Mouse (Mus musculus) frontal cortex, adult 2 months (tissue): Measurements from ENCODE around the gene Polr3c. TPM values are rescaled to one million over a fixed set of nuclear protein-coding genes. Genes with fewer than 3 reads are reported as not detected.
"Not testable (repeated sequence)": the region's sequence is repeated elsewhere in the genome, so short reads cannot be mapped to it uniquely, and the experiment has no call there.

ENCODE experiments used
- DNase-seq, 2 experiments: peaks; one replicate each; pipeline ENCODE4 v3.0.0; 2022; ENCODE audit warnings: low spot score in 1 of 2; ENCODE audit errors: extremely low spot score in 1 of 2
- polyA plus RNA-seq: library from polyadenylated mRNA; depleted of rRNA; stranded (reverse); fragments of >200 nt; gene quantifications from 2 replicates; pipeline ENCODE4 v1.2.3, GENCODE M21; 2012

Polr3c gene
- polyA plus RNA-seq, 1 experiment: 34.2 TPM

GRCm38 (mm10) chr3:96714286-96714685, 13.1 kb downstream of the Polr3c start:
- DNase-seq: no peak

- no peak for DNase-seq
Observed at GRCm38 (mm10) chr3:96708684-96709064, 18.8 kb downstream of the Polr3c start.

- DNase-seq: peak in 1 of 2 experiments; percentile 88
Observed at GRCm38 (mm10) chr3:96707903-96708683, 19.3 kb downstream of the Polr3c start, which contains the start of gene Nudt17. Gene Nudt17 (minus strand): TSS chr3:96708562.

DNA sequence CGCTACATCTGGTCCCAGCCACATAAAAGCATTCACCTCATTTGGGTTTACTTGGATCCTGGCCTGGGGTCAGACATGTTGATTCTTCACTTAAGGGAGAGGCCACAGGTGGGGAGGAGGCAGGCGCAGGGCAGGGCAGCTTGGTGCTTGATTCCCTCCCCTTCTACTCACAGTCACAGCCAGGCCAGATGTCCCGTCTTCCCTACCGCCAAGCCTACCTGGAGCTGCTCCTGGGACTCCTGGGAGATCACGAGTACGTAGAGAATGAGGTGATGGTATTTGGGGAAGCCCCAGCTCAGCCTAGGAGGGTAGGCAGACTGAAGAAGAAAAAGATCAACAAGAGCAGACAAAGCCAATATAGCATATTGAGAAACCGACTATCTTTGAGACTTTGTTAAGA, 20.4 kb downstream of the Polr3c start:
- DNase-seq: no peak

- no peak for DNase-seq
Observed at GRCm38 (mm10) chr3:96706217-96706616, 21.2 kb downstream of the Polr3c start.

DNA sequence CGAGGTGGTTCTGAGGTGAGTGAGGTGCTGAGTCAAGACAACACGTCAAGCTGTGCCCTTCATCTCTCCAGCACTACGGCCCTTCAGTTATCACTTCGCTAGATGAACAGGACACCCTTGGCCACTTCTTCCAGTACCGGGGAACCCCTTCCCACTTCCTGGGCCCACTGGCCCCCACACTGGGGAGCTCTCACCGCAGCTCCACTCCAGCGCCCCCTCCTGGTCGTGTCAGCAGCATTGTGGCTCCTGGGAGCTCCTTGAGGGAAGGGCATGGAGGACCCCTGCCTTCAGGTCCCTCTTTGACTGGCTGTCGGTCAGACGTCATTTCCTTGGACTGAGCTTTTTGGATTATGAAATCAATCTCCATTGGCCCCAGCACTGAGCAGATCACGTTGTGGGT, 22.6 kb downstream of the Polr3c start:
- no peak for DNase-seq

DNA sequence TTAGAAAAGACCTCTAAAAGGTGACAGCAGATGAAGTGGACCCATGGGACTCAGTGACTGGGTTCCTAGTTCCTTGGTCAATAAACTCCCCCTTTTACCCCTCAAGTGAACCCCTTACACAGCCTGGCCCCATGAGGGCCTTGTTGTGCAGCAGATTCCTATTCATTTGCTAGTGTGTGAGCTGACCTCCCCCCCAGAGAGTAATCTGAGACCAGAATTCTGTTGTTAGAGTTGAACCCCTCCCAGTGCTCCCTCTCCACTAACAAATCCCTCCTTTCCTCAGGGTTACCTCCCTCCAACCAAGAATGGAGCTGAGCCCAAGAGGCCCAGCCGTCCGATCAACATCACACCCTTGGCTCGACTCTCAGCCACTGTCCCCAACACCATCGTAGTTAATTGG, 26.4 kb downstream of the Polr3c start:
- no peak for DNase-seq

DNA sequence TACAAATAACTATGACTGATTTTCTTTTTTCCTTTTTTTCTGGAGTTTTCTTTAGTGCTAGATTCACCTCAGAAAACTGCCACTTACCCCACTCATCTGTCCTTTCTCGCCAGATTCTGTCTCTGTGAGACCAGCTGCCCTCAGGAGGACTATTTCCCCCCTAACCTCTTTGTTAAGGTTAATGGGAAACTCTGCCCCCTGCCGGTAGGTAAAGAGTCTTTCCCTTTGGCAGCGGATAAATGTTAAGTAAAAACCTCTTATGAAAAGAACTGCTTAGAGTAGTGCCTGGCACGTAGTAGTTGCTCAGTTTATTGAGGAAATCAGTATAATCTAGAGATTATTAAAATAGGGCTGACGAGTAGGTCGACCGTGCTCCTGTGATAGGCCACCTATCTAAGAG, 27.1 kb downstream of the Polr3c start:
- DNase-seq: no peak

DNA sequence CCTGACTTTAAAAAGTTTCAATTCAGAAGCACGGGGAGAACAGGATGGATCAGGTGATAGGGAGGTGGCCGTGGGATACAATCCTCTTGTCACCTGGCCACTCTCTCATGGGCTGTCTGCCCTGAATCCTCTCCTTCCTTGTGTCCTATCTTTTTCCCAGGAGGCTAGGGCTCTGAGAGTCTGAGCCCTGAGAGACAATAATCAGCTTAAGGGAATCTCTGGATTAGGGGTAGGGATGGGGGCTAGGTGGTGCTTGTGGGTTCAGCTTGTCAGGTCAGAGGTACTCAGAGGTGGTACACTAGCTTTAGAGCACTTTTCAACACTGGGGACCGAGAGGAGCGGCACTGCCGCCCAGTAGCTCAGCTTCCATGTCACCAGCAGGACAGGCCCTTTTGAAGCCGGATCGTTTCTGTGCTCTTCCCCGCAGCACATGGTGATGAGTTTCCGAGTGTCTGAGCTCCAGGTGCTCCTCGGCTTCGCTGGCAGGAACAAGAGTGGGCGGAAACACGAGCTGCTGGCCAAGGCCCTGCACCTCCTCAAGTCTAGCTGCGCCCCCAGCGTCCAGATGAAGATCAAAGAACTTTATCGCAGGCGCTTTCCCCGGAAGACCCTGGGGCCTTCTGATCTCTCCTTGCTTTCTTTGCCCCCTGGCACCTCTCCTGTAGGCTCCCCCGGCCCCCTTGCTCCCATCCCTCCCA, 28.3 kb downstream of the Polr3c start:
- DNase-seq: no peak

DNA sequence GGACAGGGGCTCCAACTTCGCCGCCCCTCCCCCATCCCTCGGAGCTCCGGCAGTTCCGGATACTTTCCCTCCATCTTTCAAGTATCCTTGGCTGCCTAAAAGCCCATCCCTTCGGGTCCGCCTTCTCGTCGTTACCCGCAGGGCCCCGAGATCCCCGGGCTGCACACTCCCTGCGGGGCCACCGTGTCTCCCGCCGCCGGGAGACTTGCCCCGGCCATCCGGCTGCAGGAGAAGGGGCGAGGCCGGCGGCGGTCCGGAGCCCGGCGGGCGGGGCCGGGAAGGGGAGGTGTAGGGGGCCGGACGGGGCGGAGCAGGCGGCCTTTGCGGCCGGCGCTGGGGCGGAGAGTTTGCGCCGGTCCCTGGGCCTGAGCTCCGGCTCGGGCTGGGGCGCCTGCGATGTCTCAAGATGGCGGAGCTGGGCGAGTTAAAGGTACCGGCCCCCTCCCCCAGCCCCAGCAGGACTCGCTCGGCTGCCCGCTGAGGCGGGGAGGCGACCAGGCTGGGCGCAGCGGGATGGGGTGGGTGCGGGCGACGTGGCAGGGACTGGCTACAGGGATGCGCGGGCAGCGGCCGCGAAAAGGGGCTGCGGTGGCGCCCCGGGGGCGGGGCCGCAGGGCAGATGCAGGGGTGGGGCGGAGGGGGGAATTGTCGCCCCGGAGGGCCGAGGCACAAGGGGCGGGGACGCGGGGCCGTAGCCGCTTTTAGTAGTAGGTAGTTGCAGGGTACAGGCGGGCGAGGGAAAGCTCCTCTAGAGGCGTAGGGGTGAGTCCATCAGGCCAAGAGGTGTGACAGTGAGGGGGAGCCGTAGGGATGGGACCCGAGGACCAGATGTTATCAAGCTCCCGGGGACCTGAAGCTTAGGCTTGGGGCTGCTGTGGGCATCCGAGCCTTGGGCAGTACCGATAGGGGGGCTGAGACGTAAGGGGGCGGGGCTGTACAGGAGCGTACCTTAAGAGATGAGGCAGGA, 30.4 kb downstream of the Polr3c start:
- peak; percentile 56 to 77 for DNase-seq

GRCm38 (mm10) chr3:96696198-96696765, 31.1 kb downstream of the Polr3c start, which contains the start of gene Pias3:
Gene Pias3 (plus strand): TSS chr3:96696384.
- peak in 1 of 2 experiments; percentile 53 for DNase-seq

- no peak for DNase-seq
Observed at GRCm38 (mm10) chr3:96693579-96693978, 33.8 kb downstream of the Polr3c start.

DNA sequence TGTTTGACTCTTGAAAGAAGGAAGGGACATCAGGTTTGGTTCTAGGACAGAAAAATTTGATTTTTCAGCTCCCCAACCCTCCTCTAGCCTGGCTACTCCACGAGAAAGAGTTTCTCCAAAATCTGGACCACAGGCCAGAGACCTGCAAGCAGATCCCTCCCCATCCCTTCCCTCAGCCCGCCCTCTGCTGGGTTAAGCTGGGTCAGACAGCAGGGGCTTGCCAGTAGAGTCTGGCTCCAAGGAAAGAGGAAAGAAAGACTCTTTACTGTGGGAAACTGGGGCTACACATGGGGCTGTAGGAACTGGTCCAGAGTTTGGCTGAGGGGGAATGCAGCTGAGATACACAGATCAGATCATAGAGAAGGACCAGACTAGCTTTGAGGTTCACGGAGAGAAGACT, 34.9 kb downstream of the Polr3c start:
- no peak for DNase-seq

- DNase-seq: no peak
Observed at GRCm38 (mm10) chr3:96690298-96690697, 37.1 kb downstream of the Polr3c start.

DNA sequence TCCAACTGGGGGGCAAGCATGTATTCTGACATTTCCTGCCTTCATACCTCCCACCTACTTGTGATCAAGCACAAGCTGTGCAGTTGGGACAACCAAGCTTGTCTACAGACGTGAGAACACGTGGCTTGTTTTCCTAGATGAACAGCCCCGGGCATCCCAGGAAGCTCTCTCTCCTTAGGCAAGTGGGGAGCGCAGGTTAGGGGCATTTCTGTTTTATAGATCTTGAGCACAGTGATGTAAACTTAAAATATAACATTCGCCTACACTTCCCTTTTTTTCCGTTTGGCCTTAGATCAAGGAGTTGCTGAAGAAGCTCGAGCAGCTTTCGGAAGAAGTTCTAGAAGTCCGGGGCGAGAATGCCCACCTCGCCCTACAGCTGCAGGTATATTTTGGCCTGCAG, 38.6 kb downstream of the Polr3c start:
- no peak for DNase-seq

- DNase-seq: not testable (repeated sequence)
Observed at GRCm38 (mm10) chr3:96686057-96686456, 41.4 kb downstream of the Polr3c start.

- no peak for DNase-seq
Observed at GRCm38 (mm10) chr3:96684822-96685156, 42.6 kb downstream of the Polr3c start.

GRCm38 (mm10) chr3:96684151-96684821, 43.1 kb downstream of the Polr3c start:
- DNase-seq: no peak

GRCm38 (mm10) chr3:96683496-96683895, 43.9 kb downstream of the Polr3c start:
- no peak for DNase-seq
